Mouse (Mus musculus): Measurements from ENCODE around the gene Ap1m2. TPM values are rescaled to one million over a fixed set of nuclear protein-coding genes. Genes with fewer than 3 reads are reported as not detected.

Ap1m2 gene
- polyA plus RNA-seq (2012; ENCODE audit: insufficient read depth, insufficient read length, low replicate concordance, missing spikeins): not detected in 2 replicates

- no peak within 1 kb of the TSS for H3K27ac ChIP-seq (ENCODE audit: insufficient read depth, low read depth, low read length)
- TF ChIP-seq CTCF (IDR thresholded peaks at IDR 0.05; ENCODE audit: insufficient read depth, low read depth, low read length) (no peak), POLR2A (IDR thresholded peaks at IDR 0.05; ENCODE audit: insufficient read depth, low read depth, low read length) (no peak)
- H3K4me1 ChIP-seq (ENCODE audit: control insufficient read depth, insufficient read depth, low read length): peaks cover 9% of the 10 kb centered on the region
- whole genome bisulfite sequencing: 18% methylated on average over 35 of the region's 35 CpGs
- H3K4me3 ChIP-seq (ENCODE audit: insufficient read depth, low read depth, low read length): no peak within 1 kb of the TSS
Observed at GRCm38 (mm10) chr9:21312134-21312533, at the start of gene Ap1m2. Ap1m2 (minus strand) TSS chr9:21312337.

- WGBS: 7% methylated on average over 1 of the region's 1 CpGs
- no peaks in the 10 kb centered on the region for H3K4me1 ChIP-seq (ENCODE audit: control insufficient read depth, insufficient read depth, low read length)
- H3K4me3 ChIP-seq (ENCODE audit: insufficient read depth, low read depth, low read length): no peak overlapping the region
- H3K27ac ChIP-seq (ENCODE audit: insufficient read depth, low read depth, low read length): no peak overlapping the region
- TF ChIP-seq POLR2A (IDR thresholded peaks at IDR 0.05; ENCODE audit: insufficient read depth, low read depth, low read length) (no peak), CTCF (IDR thresholded peaks at IDR 0.05; ENCODE audit: insufficient read depth, low read depth, low read length) (no peak)
Observed at GRCm38 (mm10) chr9:21356981-21357718, 45.0 kb upstream of the Ap1m2 start.

- Histone ChIP-seq H3K4me3 (ENCODE audit: insufficient read depth, low read depth, low read length) (no peak overlapping the region), H3K4me1 (ENCODE audit: control insufficient read depth, insufficient read depth, low read length) (no peaks in the 10 kb centered on the region), H3K27ac (ENCODE audit: insufficient read depth, low read depth, low read length) (no peak overlapping the region)
- 89% methylated on average over 6 of the region's 6 CpGs for WGBS
- TF ChIP-seq POLR2A (IDR thresholded peaks at IDR 0.05; ENCODE audit: insufficient read depth, low read depth, low read length): no peak
Observed at GRCm38 (mm10) chr9:21354796-21355195, 42.7 kb upstream of the Ap1m2 start.

- no peak overlapping the region for H3K4me3 ChIP-seq (ENCODE audit: insufficient read depth, low read depth, low read length)
Observed at GRCm38 (mm10) chr9:21353373-21353686, 41.2 kb upstream of the Ap1m2 start.

GRCm38 (mm10) chr9:21352463-21353372 lies 40.6 kb upstream of the Ap1m2 start:
- Histone ChIP-seq H3K4me1 (ENCODE audit: control insufficient read depth, insufficient read depth, low read length) (no peaks in the 10 kb centered on the region), H3K27ac (ENCODE audit: insufficient read depth, low read depth, low read length) (no peak overlapping the region), H3K4me3 (ENCODE audit: insufficient read depth, low read depth, low read length) (no peak overlapping the region)
- TF ChIP-seq CTCF (IDR thresholded peaks at IDR 0.05; ENCODE audit: insufficient read depth, low read depth, low read length) (no peak), POLR2A (IDR thresholded peaks at IDR 0.05; ENCODE audit: insufficient read depth, low read depth, low read length) (no peak)
- WGBS: 52% methylated on average over 20 of the region's 20 CpGs

More at GRCm38 (mm10) chr9:21353373-21353686, 41.2 kb upstream of the Ap1m2 start:
- WGBS: 84% methylated on average over 2 of the region's 2 CpGs
- Histone ChIP-seq H3K27ac (ENCODE audit: insufficient read depth, low read depth, low read length) (no peak overlapping the region), H3K4me1 (ENCODE audit: control insufficient read depth, insufficient read depth, low read length) (no peaks in the 10 kb centered on the region)
- TF ChIP-seq POLR2A (IDR thresholded peaks at IDR 0.05; ENCODE audit: insufficient read depth, low read depth, low read length) (no peak), CTCF (IDR thresholded peaks at IDR 0.05; ENCODE audit: insufficient read depth, low read depth, low read length) (no peak)

DNA sequence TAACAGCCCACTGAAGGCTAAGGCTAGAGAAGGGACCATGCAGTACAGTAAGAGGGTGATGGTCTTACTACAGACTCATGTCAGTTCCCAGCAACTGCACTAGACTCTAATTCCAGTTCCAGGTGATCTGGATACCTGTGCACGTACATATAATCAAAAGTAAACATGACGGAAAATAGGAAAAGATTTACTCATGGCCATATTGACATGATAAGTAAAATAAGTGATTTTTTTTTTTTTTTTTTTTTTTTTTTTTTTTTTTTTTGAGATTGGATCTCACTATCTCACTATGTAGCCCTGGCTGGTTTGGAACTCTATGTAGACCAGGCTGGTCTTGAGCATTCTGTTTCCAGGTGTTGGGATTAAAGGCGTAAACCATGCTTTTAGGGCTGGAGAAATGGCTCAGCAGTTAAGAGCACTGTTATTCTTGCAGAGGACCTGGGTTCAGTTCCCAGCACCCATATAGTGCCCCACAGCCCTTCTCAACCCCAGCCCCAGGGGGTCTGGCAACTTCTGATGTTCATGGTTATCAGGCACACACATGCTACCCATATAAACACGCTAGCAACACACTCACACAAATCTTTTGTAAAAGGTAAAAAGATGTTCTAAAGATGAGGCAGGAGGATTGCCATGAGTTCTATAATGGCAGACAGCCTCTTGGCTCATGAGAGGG lies 39.7 kb upstream of the Ap1m2 start:
- WGBS: 96% methylated on average over 4 of the region's 4 CpGs
- no peak for TF ChIP-seq POLR2A (IDR thresholded peaks at IDR 0.05; ENCODE audit: insufficient read depth, low read depth, low read length)
- no peak for TF ChIP-seq CTCF (IDR thresholded peaks at IDR 0.05; ENCODE audit: insufficient read depth, low read depth, low read length)
- H3K4me3 ChIP-seq (ENCODE audit: insufficient read depth, low read depth, low read length): no peak overlapping the region
- no peaks in the 10 kb centered on the region for H3K4me1 ChIP-seq (ENCODE audit: control insufficient read depth, insufficient read depth, low read length)
- H3K27ac ChIP-seq (ENCODE audit: insufficient read depth, low read depth, low read length): no peak overlapping the region

GRCm38 (mm10) chr9:21351178-21351577 lies 39.0 kb upstream of the Ap1m2 start:
- no peaks in the 10 kb centered on the region for H3K4me1 ChIP-seq (ENCODE audit: control insufficient read depth, insufficient read depth, low read length)
- WGBS: 89% methylated on average over 7 of the region's 7 CpGs
- TF ChIP-seq CTCF (IDR thresholded peaks at IDR 0.05; ENCODE audit: insufficient read depth, low read depth, low read length) (no peak), POLR2A (IDR thresholded peaks at IDR 0.05; ENCODE audit: insufficient read depth, low read depth, low read length) (no peak)

DNA sequence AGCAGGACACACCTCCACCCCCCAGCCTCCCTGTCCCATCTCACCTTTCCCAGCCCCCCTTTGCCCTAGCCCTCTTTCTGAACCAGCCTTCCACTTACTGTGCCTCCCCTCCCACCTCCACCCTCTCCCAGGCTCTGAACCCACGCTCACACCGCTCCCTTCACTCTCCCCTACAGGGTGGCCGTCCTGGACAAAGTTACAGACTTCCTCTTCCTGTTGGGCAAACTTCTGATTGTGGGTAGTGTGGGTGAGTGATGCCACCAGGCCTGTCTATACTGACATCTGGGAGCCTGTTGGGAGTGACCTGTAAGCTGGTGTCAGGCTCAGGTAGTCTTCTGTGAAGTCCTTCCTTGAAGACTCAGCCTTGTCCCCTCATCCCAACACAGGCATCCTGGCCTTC lies 36.0 kb upstream of the Ap1m2 start:
- Histone ChIP-seq H3K27ac (ENCODE audit: insufficient read depth, low read depth, low read length) (no peak overlapping the region), H3K4me3 (ENCODE audit: insufficient read depth, low read depth, low read length) (no peak overlapping the region)
- 86% methylated on average over 3 of the region's 3 CpGs for WGBS

More at GRCm38 (mm10) chr9:21351178-21351577, 39.0 kb upstream of the Ap1m2 start:
- Histone ChIP-seq H3K27ac (ENCODE audit: insufficient read depth, low read depth, low read length) (no peak overlapping the region), H3K4me3 (ENCODE audit: insufficient read depth, low read depth, low read length) (no peak overlapping the region)

More for the DNA sequence above, 36.0 kb upstream of the Ap1m2 start:
- H3K4me1 ChIP-seq (ENCODE audit: control insufficient read depth, insufficient read depth, low read length): no peaks in the 10 kb centered on the region
- TF ChIP-seq POLR2A (IDR thresholded peaks at IDR 0.05; ENCODE audit: insufficient read depth, low read depth, low read length) (no peak), CTCF (IDR thresholded peaks at IDR 0.05; ENCODE audit: insufficient read depth, low read depth, low read length) (no peak)

Measured in olfactory bulb, adult 2 months (tissue).